12 mouse cellular contexts compared by ENCODE assay signal in genomic region chr5:38359716-38360115, GRCm38 (mm10). TPM values are rescaled to one million over a fixed set of nuclear protein-coding genes. Genes with fewer than 3 reads are reported as not detected.
"Had no signal": no experiment of that assay in that cellular context is flagged by ENCODE, and none has a peak within 500 bp of the region (broad histone marks: within the 10 kb centered on the region; RNA-seq: fewer than 3 reads in every experiment).

No protein-coding gene starts in this region.

- DNase-seq: liver, postnatal 0 days; lung, adult 2 months; lung, postnatal 14 days; lung, postnatal 36 days; right cerebral cortex, postnatal 14 days; spleen, adult 18-20 months; thymus, adult 18-20 months; thymus, postnatal 14 days; thymus, postnatal 36 days had no signal

RNA-seq across cellular contexts. Expression of gene Drd5, which starts 40.5 kb away (rescaled TPM):
- total RNA-seq: megakaryocyte progenitor cell, adult 5-6 weeks; monocyte, adult 5-6 weeks; neutrophil, adult 5-6 weeks had no signal
